Mouse (Mus musculus): ENCODE results near the gene Hoxd4. TPM values are rescaled to one million over a fixed set of nuclear protein-coding genes. Genes with fewer than 3 reads are reported as not detected.

Hoxd4 gene
- polyA plus RNA-seq, 1 experiment from 2014 or later, result 4.3 TPM

DNA sequence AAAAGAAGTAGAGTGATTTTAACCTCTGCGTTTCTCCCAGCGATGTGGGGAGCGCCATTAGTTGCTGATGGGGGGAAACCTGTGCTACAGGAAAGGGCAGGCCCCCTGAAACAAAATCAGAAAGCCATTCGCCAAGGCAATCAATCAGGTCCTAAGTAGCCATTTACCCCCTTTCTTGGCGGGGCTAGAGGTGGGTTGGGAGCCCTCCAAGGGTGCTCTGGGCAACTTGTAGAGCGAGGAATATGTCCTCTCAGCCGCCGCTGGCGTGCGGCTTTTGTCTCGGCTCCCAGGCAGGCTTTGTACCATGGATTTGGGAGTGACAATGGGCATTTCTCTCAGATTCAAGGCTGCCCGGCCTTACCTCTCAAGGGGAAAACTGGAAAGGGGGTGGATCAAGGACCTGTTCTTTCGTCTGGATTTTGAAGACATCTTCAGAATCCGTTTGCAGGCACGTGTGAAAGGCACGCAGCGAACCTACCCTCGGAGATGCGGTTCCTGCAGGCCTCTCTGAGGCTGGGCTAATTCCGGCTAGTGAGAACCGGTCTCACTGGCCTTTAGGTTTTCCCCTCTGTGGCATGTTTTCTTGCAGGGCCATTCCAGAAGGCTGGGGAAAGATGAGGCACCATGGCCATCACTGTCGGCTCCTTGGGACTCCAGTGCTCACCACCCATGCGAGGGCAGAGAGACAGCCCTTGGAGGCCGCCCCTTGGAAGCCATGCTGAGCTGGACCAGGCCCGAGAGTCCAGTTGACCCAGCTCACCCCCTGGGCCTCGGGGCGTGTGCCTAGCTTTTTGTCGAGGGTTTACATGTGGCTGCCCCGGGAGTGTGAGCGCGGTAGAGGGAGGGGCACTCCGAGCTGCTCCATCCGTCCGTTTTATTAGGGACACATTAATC, 15.0 kb upstream of the Hoxd4 start:
- 3% methylated on average over 34 of the region's 34 CpGs for WGBS
- H3K4me1 ChIP-seq, result peaks cover 52% of the 10 kb centered on the region
- H3K4me3 ChIP-seq (replicated peaks), result peak overlapping the region; percentile 50
- H3K9me3 ChIP-seq (replicated peaks), result no peaks in the 10 kb centered on the region
- peak overlapping the region; percentile 68 for H3K4me2 ChIP-seq
- peak overlapping the region; percentile 63 for H3K9ac ChIP-seq (replicated peaks)
- peaks cover 49% of the 10 kb centered on the region for H3K27me3 ChIP-seq (replicated peaks)
- no peaks in the 10 kb centered on the region for H3K36me3 ChIP-seq
- ATAC-seq (ENCODE audit: low FRiP score), result peak; percentile 8; the same call in 1 of the 2 replicates
- H3K27ac ChIP-seq (replicated peaks), result peak overlapping the region; percentile 89

DNA sequence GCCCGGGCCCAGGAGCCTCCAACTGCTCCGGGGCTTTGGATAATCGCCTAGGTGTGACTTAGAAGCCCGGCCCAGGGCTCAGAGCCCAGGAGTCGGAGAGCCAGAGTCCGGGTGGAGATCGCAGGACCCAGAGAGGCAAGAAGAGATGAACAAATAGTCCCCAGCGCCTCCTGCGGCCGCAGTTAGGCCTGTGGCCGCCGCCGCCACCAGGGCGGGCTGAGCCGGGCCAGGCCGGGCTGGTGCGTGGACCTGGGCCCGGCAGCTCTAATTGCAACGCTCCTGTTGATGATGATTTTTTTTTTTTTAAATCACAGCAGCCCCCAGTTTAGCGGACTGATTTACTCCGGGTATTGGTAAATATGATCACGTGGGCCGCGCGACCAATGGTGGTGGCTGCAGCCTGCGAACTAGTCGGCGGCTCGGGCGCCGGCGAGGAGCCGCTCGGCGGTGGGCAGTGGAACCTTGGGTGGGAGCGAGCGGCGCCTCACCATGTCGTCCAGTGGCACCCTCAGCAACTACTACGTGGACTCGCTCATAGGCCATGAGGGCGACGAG, 14.1 kb upstream of the Hoxd4 start, which contains the start of gene Hoxd9:
Hoxd9 (plus strand) TSS at position 161 of the 555 bp plus-strand sequence.
- peak; percentile 76 for ATAC-seq (ENCODE audit: low FRiP score)
- Histone ChIP-seq H3K9ac (replicated peaks) (peak within 1 kb of the TSS; percentile 63), H3K4me2 (peak within 1 kb of the TSS; percentile 68), H3K27me3 (replicated peaks) (peaks cover 39% of the 10 kb centered on the region), H3K9me3 (replicated peaks) (no peaks in the 10 kb centered on the region), H3K4me1 (peaks cover 45% of the 10 kb centered on the region), H3K27ac (replicated peaks) (peak within 1 kb of the TSS; percentile 89), H3K36me3 (no peaks in the 10 kb centered on the region), H3K4me3 (replicated peaks) (peak within 1 kb of the TSS; percentile 50)
- under 1% methylated on average over 43 of the region's 43 CpGs for WGBS

DNA sequence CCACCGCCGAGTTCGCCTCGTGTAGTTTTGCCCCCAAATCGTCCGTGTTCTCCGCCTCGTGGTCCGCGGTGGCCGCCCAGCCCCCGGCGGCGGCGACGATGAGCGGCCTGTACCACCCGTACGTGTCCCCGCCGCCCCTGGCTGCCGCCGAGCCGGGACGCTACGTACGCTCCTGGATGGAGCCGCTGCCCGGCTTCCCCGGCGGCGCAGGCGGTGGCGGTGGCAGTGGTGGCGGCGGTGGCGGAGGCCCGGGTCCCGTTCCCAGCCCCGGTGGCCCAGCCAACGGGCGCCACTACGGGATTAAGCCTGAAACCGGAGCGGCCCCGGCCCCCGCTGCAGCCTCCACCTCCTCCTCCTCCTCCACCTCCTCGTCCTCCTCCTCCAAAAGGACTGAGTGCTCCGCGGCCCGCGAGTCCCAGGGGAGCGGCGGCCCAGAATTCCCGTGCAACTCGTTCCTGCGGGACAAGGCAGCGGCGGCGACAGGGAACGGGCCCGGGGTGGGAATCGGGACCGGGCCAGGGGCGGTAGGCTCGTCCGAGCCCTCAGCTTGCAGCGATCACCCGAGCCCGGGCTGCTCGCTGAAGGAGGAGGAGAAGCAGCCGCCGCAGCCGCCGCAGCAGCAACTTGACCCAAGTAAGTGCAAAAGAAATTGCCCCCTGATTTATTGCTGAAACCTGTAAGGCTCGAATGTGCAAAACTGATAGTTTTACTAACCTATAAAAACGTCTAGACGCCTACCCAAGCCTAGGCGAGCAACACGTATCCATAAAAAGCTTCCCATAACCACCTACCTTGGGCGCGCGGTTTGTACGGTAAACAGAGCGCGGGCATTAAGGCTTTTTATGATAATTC, 13.3 kb upstream of the Hoxd4 start:
- peaks cover 42% of the 10 kb centered on the region for H3K4me1 ChIP-seq
- peak overlapping the region; percentile 68 for H3K4me2 ChIP-seq
- H3K9me3 ChIP-seq (replicated peaks), result no peaks in the 10 kb centered on the region
- peak overlapping the region; percentile 89 for H3K27ac ChIP-seq (replicated peaks)
- peak; percentile 34; the same call in 1 of the 2 replicates for ATAC-seq (ENCODE audit: low FRiP score)
- peak overlapping the region; percentile 63 for H3K9ac ChIP-seq (replicated peaks)
- no peaks in the 10 kb centered on the region for H3K36me3 ChIP-seq
- under 1% methylated on average over 79 of the region's 86 CpGs for WGBS
- peaks cover 33% of the 10 kb centered on the region for H3K27me3 ChIP-seq (replicated peaks)
- H3K4me3 ChIP-seq (replicated peaks), result peak overlapping the region; percentile 50

DNA sequence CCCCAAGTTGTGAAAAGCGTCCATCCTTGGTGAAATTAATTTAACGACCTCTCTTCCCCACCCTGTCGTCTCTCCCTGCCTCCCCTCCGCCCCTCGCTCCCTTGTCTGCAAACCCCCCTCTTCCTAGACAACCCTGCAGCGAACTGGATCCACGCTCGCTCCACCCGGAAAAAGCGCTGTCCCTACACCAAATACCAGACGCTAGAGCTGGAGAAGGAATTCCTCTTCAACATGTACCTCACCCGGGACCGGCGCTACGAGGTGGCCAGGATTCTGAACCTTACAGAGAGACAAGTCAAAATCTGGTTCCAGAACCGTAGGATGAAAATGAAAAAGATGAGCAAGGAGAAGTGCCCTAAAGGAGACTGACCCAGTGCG, 12.7 kb upstream of the Hoxd4 start:
- ATAC-seq (ENCODE audit: low FRiP score), result 0 out of 2 replicates have a peak, but pooled peaks have one; percentile 5
- H3K9ac ChIP-seq (replicated peaks), result peak overlapping the region; percentile 63
- H3K4me1 ChIP-seq, result peaks cover 48% of the 10 kb centered on the region
- no peaks in the 10 kb centered on the region for H3K36me3 ChIP-seq
- H3K27ac ChIP-seq (replicated peaks), result peak overlapping the region; percentile 89
- WGBS, result 2% methylated on average over 17 of the region's 17 CpGs
- no peaks in the 10 kb centered on the region for H3K9me3 ChIP-seq (replicated peaks)
- peak overlapping the region; percentile 68 for H3K4me2 ChIP-seq
- H3K4me3 ChIP-seq (replicated peaks), result peak overlapping the region; percentile 50
- H3K27me3 ChIP-seq (replicated peaks), result peaks cover 30% of the 10 kb centered on the region

DNA sequence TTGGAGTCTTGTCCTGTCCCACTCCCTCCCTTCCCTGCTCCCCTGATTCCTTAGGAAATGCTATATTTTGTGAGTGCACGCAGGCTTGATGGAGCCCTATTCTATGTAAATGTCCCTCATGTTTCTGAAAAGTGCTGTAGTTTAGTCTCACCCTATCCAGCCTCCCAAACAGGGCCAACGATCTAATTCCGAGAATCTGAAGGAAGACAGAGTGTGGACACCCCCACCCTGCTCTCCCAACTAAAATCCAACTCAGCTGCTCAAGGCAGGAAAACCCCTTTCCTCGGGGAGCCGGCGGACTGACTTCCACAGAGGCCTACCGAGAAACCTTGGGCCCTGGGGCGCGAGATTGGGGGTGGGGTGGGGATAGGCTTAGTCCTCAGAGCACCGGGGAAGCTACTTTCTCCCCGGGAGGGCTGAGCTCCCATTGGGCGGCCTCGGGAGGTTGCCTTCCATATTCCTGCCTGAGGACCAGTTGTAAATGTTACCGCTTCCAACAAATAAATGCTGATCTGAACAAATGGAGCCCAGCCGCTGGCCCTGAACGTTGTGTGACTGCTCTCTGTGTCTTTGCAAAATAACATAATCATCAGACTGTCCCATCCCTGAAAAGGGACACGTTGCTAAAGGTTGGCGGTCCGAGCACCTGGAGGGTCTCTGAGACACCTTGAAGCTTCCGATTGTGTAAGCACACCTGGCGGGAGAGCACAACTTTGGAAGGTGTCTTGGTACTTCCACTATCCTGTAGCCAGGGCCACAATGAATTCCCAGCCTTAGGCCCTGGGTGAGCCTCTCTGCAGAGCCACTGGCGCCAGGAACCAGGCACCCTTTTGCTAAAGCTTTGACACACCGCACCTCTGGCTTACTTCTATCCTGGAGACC, 11.8 kb upstream of the Hoxd4 start:
- Histone ChIP-seq H3K4me2 (peak overlapping the region; percentile 68), H3K4me3 (replicated peaks) (peak overlapping the region; percentile 50), H3K27me3 (replicated peaks) (peaks cover 25% of the 10 kb centered on the region), H3K9me3 (replicated peaks) (no peaks in the 10 kb centered on the region), H3K36me3 (no peaks in the 10 kb centered on the region), H3K27ac (replicated peaks) (peak overlapping the region; percentile 89), H3K9ac (replicated peaks) (peak overlapping the region; percentile 63), H3K4me1 (peaks cover 51% of the 10 kb centered on the region)
- 6% methylated on average over 23 of the region's 23 CpGs for WGBS
- no peak for ATAC-seq (ENCODE audit: low FRiP score)

DNA sequence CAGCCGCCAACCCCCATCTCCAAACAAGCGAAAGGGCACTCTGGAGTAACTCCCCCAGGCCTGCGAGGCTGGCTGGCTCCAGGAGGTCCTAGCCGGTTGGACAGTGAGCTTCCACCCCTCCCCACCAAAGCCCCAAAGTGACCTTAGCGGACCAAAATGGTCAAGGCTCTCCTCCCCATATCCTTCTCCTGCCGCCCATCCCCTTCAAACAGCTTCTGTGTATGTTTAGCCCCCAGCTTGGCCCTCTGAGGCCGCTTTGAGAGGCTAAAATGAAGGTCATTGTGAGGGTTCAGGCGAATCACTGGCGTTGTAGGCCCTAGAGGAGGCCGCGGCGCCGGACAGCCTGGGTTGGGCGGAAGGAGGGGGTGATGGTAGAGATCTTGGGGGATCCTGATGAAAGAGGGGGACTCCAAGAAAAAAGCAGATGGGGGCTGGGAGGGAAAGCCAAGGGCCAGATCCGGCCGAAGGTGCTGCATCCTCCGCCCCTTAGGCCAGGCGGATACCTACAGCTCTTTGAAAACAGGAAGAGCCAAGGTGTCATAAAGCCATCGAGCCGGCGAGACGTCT, 11.1 kb upstream of the Hoxd4 start:
- 11% methylated on average over 22 of the region's 22 CpGs for WGBS
- no peak for ATAC-seq (ENCODE audit: low FRiP score)
- Histone ChIP-seq H3K27ac (replicated peaks) (peak overlapping the region; percentile 89), H3K4me3 (replicated peaks) (peak overlapping the region; percentile 50), H3K36me3 (no peaks in the 10 kb centered on the region), H3K4me2 (peak overlapping the region; percentile 68), H3K4me1 (peaks cover 45% of the 10 kb centered on the region), H3K9ac (replicated peaks) (peak overlapping the region; percentile 63), H3K27me3 (replicated peaks) (peaks cover 18% of the 10 kb centered on the region), H3K9me3 (replicated peaks) (no peaks in the 10 kb centered on the region)

DNA sequence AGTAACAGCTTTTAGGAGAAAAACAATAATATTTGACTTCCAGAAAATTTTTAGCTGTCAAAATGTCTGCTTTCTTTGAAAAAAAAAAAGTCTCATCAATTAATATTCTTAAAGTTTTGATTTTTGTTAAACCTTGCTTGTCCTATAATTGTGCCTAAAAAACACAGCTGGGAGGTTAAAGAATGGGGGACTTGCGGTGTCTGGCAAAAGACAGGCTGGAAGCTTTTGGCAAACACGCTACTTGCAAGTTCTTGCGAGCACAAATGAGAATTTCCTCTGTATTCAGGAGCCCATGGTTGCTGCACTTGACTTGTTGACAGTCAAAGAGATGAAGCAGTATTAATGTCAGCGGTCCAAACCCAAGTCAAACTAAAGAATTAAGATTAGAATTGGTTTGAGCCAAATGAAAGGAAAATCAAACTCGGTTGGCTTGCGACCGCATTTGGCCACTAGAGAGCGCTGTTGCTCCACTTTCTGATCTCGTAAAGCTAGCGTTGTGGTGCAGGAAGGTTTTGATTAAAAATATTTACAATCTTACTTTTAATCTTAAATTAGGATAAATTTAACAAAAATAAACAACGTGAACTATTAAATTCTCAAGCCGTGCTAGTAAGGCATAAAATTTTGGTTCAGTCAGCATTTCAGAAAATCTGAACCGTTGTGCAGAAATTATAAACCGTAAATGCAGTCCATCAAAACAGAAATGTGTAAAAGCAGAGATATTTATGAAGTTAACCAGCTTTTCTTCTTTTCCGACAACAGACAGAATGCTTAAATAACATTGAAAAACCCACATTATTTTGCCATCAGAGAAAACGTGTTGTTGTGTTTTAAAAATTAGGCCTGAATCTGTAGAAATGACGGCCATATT, 9.5 kb upstream of the Hoxd4 start:
- peaks cover 36% of the 10 kb centered on the region for H3K4me1 ChIP-seq
- peak overlapping the region; percentile 39 for H3K4me2 ChIP-seq
- no peak overlapping the region for H3K4me3 ChIP-seq (replicated peaks)
- peak overlapping the region; percentile 43; the same call in 1 of the 2 replicates for H3K27ac ChIP-seq (replicated peaks)
- 10% methylated on average over 17 of the region's 17 CpGs for WGBS
- 0 out of 2 replicates have a peak, but pooled peaks cover 11% of the 10 kb centered on the region for H3K27me3 ChIP-seq (replicated peaks)
- no peak overlapping the region for H3K9ac ChIP-seq (replicated peaks)
- H3K36me3 ChIP-seq, result no peaks in the 10 kb centered on the region
- no peak for ATAC-seq (ENCODE audit: low FRiP score)
- H3K9me3 ChIP-seq (replicated peaks), result no peaks in the 10 kb centered on the region

DNA sequence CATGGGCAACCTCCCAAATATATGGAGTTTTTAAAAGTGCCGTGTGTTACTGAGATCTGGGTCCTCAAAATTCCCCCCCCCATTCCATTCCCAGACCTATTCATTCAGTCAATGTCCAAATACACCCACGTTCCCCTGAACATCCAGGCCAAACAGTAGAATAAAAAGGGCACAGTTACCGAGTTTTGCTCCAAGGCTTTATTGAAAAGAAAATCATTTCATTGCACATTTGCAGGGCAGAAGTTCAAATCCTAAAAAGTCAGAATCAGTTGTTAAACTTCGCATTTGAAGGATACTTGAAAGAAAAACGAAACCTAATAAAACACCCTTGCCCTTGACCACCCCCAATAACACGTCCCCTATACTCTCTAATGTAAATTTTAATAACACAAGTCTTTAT, 8.9 kb upstream of the Hoxd4 start:
- Histone ChIP-seq H3K27ac (replicated peaks) (no peak overlapping the region), H3K9ac (replicated peaks) (no peak overlapping the region)
- 36% methylated on average over 6 of the region's 6 CpGs for WGBS

DNA sequence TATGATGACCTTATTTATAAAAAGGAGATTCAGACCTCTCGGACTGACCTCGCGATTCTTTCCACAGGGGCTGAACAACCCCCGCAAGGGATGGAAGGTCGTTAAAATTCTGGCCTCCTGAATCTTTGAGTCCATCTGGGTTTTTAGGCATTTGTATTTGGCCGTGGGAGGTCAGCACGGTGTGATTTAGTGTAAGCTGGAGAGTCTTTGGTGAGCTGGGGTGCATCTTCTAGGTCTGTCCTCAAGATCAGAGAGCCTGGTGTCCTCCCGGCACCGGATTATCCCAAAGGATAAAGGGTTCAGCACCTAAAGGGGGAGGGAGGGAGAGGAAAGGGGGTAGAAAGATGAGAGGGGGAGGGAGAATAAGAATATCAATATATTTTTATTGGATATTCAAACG, 8.4 kb upstream of the Hoxd4 start:
- Histone ChIP-seq H3K27me3 (replicated peaks) (0 out of 2 replicates have a peak, but pooled peaks cover 11% of the 10 kb centered on the region), H3K36me3 (no peaks in the 10 kb centered on the region), H3K9me3 (replicated peaks) (no peaks in the 10 kb centered on the region), H3K9ac (replicated peaks) (peak overlapping the region; percentile 91), H3K4me1 (peaks cover 40% of the 10 kb centered on the region), H3K4me3 (replicated peaks) (peak overlapping the region; percentile 70), H3K27ac (replicated peaks) (peak overlapping the region; percentile 99), H3K4me2 (peak overlapping the region; percentile 60)
- ATAC-seq (ENCODE audit: low FRiP score), result no peak
- 19% methylated on average over 10 of the region's 10 CpGs for WGBS

More for the DNA sequence above, 8.9 kb upstream of the Hoxd4 start:
- no peaks in the 10 kb centered on the region for H3K36me3 ChIP-seq
- peak overlapping the region; percentile 60; the same call in 1 of the 2 replicates for H3K4me2 ChIP-seq
- no peak overlapping the region for H3K4me3 ChIP-seq (replicated peaks)
- peaks cover 37% of the 10 kb centered on the region for H3K4me1 ChIP-seq
- H3K9me3 ChIP-seq (replicated peaks), result no peaks in the 10 kb centered on the region
- ATAC-seq (ENCODE audit: low FRiP score), result no peak
- 0 out of 2 replicates have a peak, but pooled peaks cover 11% of the 10 kb centered on the region for H3K27me3 ChIP-seq (replicated peaks)
